Mouse (Mus musculus): ENCODE measurements around the gene Sgcd.

GRCm38 (mm10) chr11:47073538-47073937, 915.2 kb downstream of the Sgcd start:
- TF ChIP-seq CTCF (IDR thresholded peaks at IDR 0.05; ENCODE audit: control insufficient read depth, insufficient read depth, low read length) (no peak), POLR2A (IDR thresholded peaks at IDR 0.05; ENCODE audit: borderline replicate concordance, control insufficient read depth, low read depth, low read length) (no peak)
